Mouse (Mus musculus) brain, embryonic 14.5 days (tissue): ENCODE data around the gene Klf17. TPM values are rescaled to one million over a fixed set of nuclear protein-coding genes. Genes with fewer than 3 reads are reported as not detected.

Source experiments
- DNase-seq: peaks from one replicate; pipeline ENCODE4 v3.0.0-alpha.2; 2011; ENCODE audit warnings: low read depth
- CTCF ChIP-seq: fragments of 200-500 bp; IDR thresholded peaks from 2 replicates; pipeline ENCODE4 v1.5.1; 2012; ENCODE audit warnings: inconsistent platforms, mild to moderate bottlenecking, moderate library complexity, borderline replicate concordance; ENCODE audit not compliant: insufficient read depth, insufficient read length; ENCODE audit errors: extremely low read depth
- POLR2A ChIP-seq: fragments of 200-500 bp; IDR thresholded peaks from 2 replicates; pipeline ENCODE4 v1.6.1; 2012; ENCODE audit warnings: mild to moderate bottlenecking, inconsistent platforms, borderline replicate concordance; ENCODE audit not compliant: poor library complexity, insufficient read depth, insufficient read length, severe bottlenecking; ENCODE audit errors: extremely low read depth
- polyA plus RNA-seq: library from polyadenylated mRNA; depleted of rRNA; stranded (reverse); fragments of >200 nt; gene quantifications from 2 replicates; pipeline ENCODE4 v1.2.3, GENCODE M21; 2012; rRNA removed

Klf17 gene
- polyA plus RNA-seq, 1 experiment, result 0.03 TPM

- TF ChIP-seq CTCF (no peak), POLR2A (no peak)
- DNase-seq, result no peak
Measured at GRCm38 (mm10) chr4:117731926-117732325, 33.5 kb downstream of the Klf17 start.

GRCm38 (mm10) chr4:117724112-117724511, 41.3 kb downstream of the Klf17 start, which contains the start of gene Gm12845:
Gm12845 (plus strand) TSS chr4:117724412.
- no peak for TF ChIP-seq CTCF
- no peak for TF ChIP-seq POLR2A
- no peak for DNase-seq

GRCm38 (mm10) chr4:117713303-117714098, 51.9 kb downstream of the Klf17 start:
- TF ChIP-seq CTCF (no peak), POLR2A (no peak)
- peak; percentile 1 for DNase-seq

GRCm38 (mm10) chr4:117712314-117712713, 53.1 kb downstream of the Klf17 start:
- TF ChIP-seq POLR2A, result no peak
- TF ChIP-seq CTCF, result no peak
- no peak for DNase-seq

GRCm38 (mm10) chr4:117708780-117709550, 56.5 kb downstream of the Klf17 start:
- no peak for DNase-seq
- TF ChIP-seq POLR2A (no peak), CTCF (no peak)

Other genes with a start within 250 kb of the Klf17 start
- gene Eri3, start 215.3 kb downstream of the Klf17 start, polyA plus RNA-seq, result 187 and 218 TPM in 2 replicates
- 60.3 and 62.8 TPM in 2 replicates for gene Dmap1, start 83.4 kb downstream of the Klf17 start, polyA plus RNA-seq
- not detected in 2 replicates for gene Gm12845, start 41.2 kb downstream of the Klf17 start, polyA plus RNA-seq
- gene Slc6a9, start 68.9 kb upstream of the Klf17 start, polyA plus RNA-seq, result 23.6 and 45.8 TPM in 2 replicates
- gene Ccdc24, start 106.9 kb upstream of the Klf17 start, polyA plus RNA-seq, result 21.7 and 23.0 TPM in 2 replicates
- 156 and 175 TPM in 2 replicates for gene B4galt2, start 117.8 kb upstream of the Klf17 start, polyA plus RNA-seq
- gene Atp6v0b, start 121.7 kb upstream of the Klf17 start, polyA plus RNA-seq, result 453 and 682 TPM in 2 replicates
- 22.7 and 36.5 TPM in 2 replicates for gene Dph2, start 126.4 kb upstream of the Klf17 start, polyA plus RNA-seq
- 116 and 126 TPM in 2 replicates for gene Ipo13, start 149.4 kb upstream of the Klf17 start, polyA plus RNA-seq
- 0.40 and 0.59 TPM in 2 replicates for gene Artn, start 164.1 kb upstream of the Klf17 start, polyA plus RNA-seq